Mouse (Mus musculus) thymus, adult 2 months (tissue): ENCODE measurements around the gene Ralb.

Experiments used
- CTCF ChIP-seq: fragments of 200-500 bp; IDR thresholded peaks from 2 replicates; pipeline ENCODE4 v1.5.1; 2012; ENCODE audit warnings: mild to moderate bottlenecking, control low read depth, low read length, moderate library complexity, borderline replicate concordance; ENCODE audit not compliant: control insufficient read depth, poor library complexity, insufficient read depth; ENCODE audit errors: extremely low read depth
- POLR2A ChIP-seq: fragments of 200-500 bp; IDR thresholded peaks from 2 replicates; pipeline ENCODE4 v1.6.1; 2012; ENCODE audit warnings: mild to moderate bottlenecking, low read length, control low read depth, moderate library complexity; ENCODE audit not compliant: control insufficient read depth, poor library complexity, insufficient read depth; ENCODE audit errors: extremely low read depth

DNA sequence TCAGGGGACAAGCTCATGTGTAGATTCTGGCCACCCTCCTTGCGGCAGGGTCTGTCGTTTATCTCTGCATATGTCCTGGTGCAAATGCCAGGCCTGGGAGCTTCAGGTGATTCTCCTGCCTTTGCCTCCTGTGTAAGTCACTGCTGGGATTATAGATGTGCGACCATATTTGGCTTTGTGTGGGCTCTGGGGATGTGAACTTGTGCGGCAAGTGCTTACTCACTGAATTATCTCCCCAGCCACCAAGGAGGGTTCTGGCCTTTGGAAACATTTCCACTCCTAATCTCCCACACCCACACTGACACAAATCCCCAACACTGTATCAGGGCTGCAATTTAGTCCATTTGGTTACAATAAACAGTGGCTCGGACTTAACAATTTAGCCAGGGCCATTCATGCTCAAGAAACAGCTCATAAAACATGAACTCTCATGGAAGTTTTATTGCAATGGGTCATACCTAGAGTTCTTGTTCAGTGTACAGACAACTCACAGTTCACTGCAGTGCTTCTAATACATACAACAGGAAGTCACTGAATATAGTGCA is 40.1 kb upstream of the Ralb start:
- TF ChIP-seq POLR2A (no peak), CTCF (no peak)
